In genomic region chr11:118164566-118164965, GRCm38 (mm10) we compare ENCODE assay signal across 21 mouse cellular contexts. TPM values are rescaled to one million over a fixed set of nuclear protein-coding genes. Genes with fewer than 3 reads are reported as not detected.
DNase-seq lines count a peak whose midpoint lies in the region; ATAC-seq lines count a peak whose summit lies in the region.
"Had no signal": no experiment of that assay in that cellular context is flagged by ENCODE, and none has a peak within 500 bp of the region (broad histone marks: within the 10 kb centered on the region; RNA-seq: fewer than 3 reads in every experiment).

No protein-coding gene starts in this region.

- DNase-seq in heart, postnatal 4 days, result no peak
- peak; percentile 93 for DNase-seq in brain, adult 2 months (ENCODE audit: low read depth, low spot score)
- peak; percentile 82 to 89 for DNase-seq in cerebellum, postnatal 10 days
- no peak for DNase-seq in ovary, postnatal 14 days (ENCODE audit: low spot score)
- DNase-seq in midbrain, embryonic 11.5 days (ENCODE audit: low spot score, missing footprints), result no peak
- no peak for DNase-seq in right cerebral cortex, adult 18-20 months
- DNase-seq: adrenal gland, postnatal 36 days; embryo, embryonic 11 days; heart, adult 18-20 months; kidney, adult 18-20 months; kidney, postnatal 36 days; lung, embryonic 14.5 days; retina, postnatal 1 day; thymus, postnatal 4 days had no signal

- no peak overlapping the region for H3K9ac ChIP-seq in heart, embryonic 13.5 days
- H3K9ac ChIP-seq in midbrain, embryonic 11.5 days (ENCODE audit: low read length), result no peak overlapping the region
- H3K9ac ChIP-seq: forebrain, embryonic 13.5 days; hindbrain, embryonic 13.5 days; liver, embryonic 12.5 days; lung, embryonic 14.5 days; midbrain, embryonic 12.5 days had no signal

- H3K27ac ChIP-seq in heart, embryonic 13.5 days (replicated peaks), result peak overlapping the region; percentile 69; the same call in 1 of the 2 replicates
- no peak overlapping the region for H3K27ac ChIP-seq in midbrain, embryonic 11.5 days (ENCODE audit: low read depth, low read length)
- H3K27ac ChIP-seq: forebrain, embryonic 13.5 days; hindbrain, embryonic 13.5 days; liver, embryonic 12.5 days; macrophage; midbrain, embryonic 12.5 days had no signal

- WGBS in heart, embryonic 13.5 days, result 69% methylated on average over 8 of the region's 8 CpGs
- 79% methylated on average over 8 of the region's 8 CpGs for WGBS in midbrain, embryonic 11.5 days

- H3K36me3 ChIP-seq in heart, embryonic 13.5 days, result peaks cover 68% of the 10 kb centered on the region
- no peaks in the 10 kb centered on the region for H3K36me3 ChIP-seq in midbrain, embryonic 11.5 days (ENCODE audit: control insufficient read depth, insufficient read depth, low read length)

- no peak overlapping the region for H3K4me3 ChIP-seq in heart, embryonic 13.5 days
- H3K4me3 ChIP-seq in midbrain, embryonic 11.5 days (ENCODE audit: low read depth, low read length), result no peak overlapping the region
- H3K4me3 ChIP-seq: forebrain, embryonic 13.5 days; hindbrain, embryonic 13.5 days; liver, embryonic 12.5 days; midbrain, embryonic 12.5 days had no signal

- no peaks in the 10 kb centered on the region for H3K9me3 ChIP-seq in heart, embryonic 13.5 days
- H3K9me3 ChIP-seq in midbrain, embryonic 11.5 days (ENCODE audit: control insufficient read depth, low read length), result no peaks in the 10 kb centered on the region
- H3K9me3 ChIP-seq: forebrain, embryonic 13.5 days; hindbrain, embryonic 13.5 days; liver, embryonic 12.5 days; midbrain, embryonic 12.5 days had no signal

- peaks cover 75% of the 10 kb centered on the region for H3K4me1 ChIP-seq in heart, embryonic 13.5 days
- H3K4me1 ChIP-seq in midbrain, embryonic 11.5 days (ENCODE audit: control insufficient read depth, insufficient read depth, low read length), result no peaks in the 10 kb centered on the region
- H3K4me1 ChIP-seq: forebrain, embryonic 13.5 days; midbrain, embryonic 12.5 days had no signal

- no peaks in the 10 kb centered on the region for H3K27me3 ChIP-seq in heart, embryonic 13.5 days (replicated peaks)
- H3K27me3 ChIP-seq in midbrain, embryonic 11.5 days (ENCODE audit: control insufficient read depth, insufficient read depth, low read length), result no peaks in the 10 kb centered on the region
- H3K27me3 ChIP-seq: forebrain, embryonic 13.5 days; hindbrain, embryonic 13.5 days; liver, embryonic 12.5 days; midbrain, embryonic 12.5 days had no signal

- ATAC-seq in heart, embryonic 13.5 days (ENCODE audit: extremely low read depth, insufficient number of reproducible peaks, low FRiP score, low TSS enrichment), result no peak
- peak; percentile 78 for ATAC-seq in cerebellum, adult (ENCODE audit: insufficient number of reproducible peaks, low FRiP score, low TSS enrichment)
- ATAC-seq in midbrain, embryonic 11.5 days (ENCODE audit: low FRiP score), result no peak
- ATAC-seq: forebrain, embryonic 13.5 days; liver, embryonic 12.5 days had no signal

- no peak overlapping the region for H3K4me2 ChIP-seq in heart, embryonic 13.5 days
- no peak overlapping the region for H3K4me2 ChIP-seq in midbrain, embryonic 11.5 days
- H3K4me2 ChIP-seq: forebrain, embryonic 13.5 days; hindbrain, embryonic 13.5 days; liver, embryonic 12.5 days; lung, embryonic 14.5 days; midbrain, embryonic 12.5 days had no signal

RNA-seq across cellular contexts. Expression of gene Dnah17, which starts 34.1 kb away (rescaled TPM):
- 0.05 and 0.10 TPM in 2 replicates for polyA plus RNA-seq in heart, embryonic 13.5 days (2015; fragmentation: Nextera tagmentation; extraction: Ambion mirVana)
- under 1 TPM; 0.05 TPM for total RNA-seq in heart, postnatal 4 days (2021)
- polyA plus RNA-seq in midbrain, embryonic 11.5 days (2014; fragmentation: Nextera tagmentation; extraction: Ambion mirVana), result 0.08 and 0.11 TPM in 2 replicates

Comparison
In these comparisons a context has a peak if more than half of its experiments do, and no peak if none do; other contexts are left out.
1. DNase-seq: peak in brain, adult 2 months (single experiment) and cerebellum, postnatal 10 days (2 of 2); none in heart, postnatal 4 days (single experiment), ovary, postnatal 14 days (single experiment), midbrain, embryonic 11.5 days (single experiment) and right cerebral cortex, adult 18-20 months (single experiment).